9 mouse cellular contexts compared by ENCODE assay signal in the genomic region with DNA sequence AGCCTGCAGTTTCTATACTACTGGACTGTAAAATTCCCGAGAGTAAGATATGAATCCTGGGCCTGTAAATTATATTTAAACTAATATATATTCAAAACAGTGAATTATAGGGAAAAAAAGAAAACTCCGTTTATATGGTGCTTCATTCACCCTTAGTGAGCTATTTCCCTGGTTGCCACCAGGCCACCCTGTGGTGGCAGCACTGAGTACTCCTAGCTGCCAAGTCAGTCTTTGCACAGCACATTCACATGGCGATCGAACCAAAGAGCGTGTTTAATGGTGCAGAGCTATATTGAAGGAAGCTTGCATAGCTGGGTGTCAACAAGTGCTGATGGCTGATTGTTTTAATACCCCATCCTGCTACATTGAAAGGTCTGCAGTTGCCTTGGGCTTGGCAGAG. TPM values are rescaled to one million over a fixed set of nuclear protein-coding genes. Genes with fewer than 3 reads are reported as not detected.
A peak's percentile ranks its signal among the peaks of the same experiment; 100 is the strongest.
DNase-seq lines count a peak whose midpoint lies in the region; ATAC-seq and TF ChIP-seq lines count a peak whose summit lies in the region.
"Had no signal": no experiment of that assay in that cellular context is flagged by ENCODE, and none has a peak within 500 bp of the region (broad histone marks: within the 10 kb centered on the region; RNA-seq: fewer than 3 reads in every experiment).

No protein-coding gene starts in this region.

- DNase-seq in right cerebral cortex, postnatal 10 days (ENCODE audit: low spot score in 2 of 2) = peak; percentile 36 to 42
- DNase-seq in right cerebral cortex, postnatal 25 days = no peak
- DNase-seq in ZHBTc4 (ENCODE audit: low read depth, low spot score) = peak; percentile 55
- DNase-seq in stomach, postnatal 0 days (ENCODE audit: low spot score) = no peak
- DNase-seq: heart, adult 11 months; liver, embryonic 13.5 days had no signal

- no peak overlapping the region for H3K27ac ChIP-seq in intestine, postnatal 0 days (ENCODE audit: low read depth, low read length)
- no peak overlapping the region for H3K27ac ChIP-seq in intestine, embryonic 16.5 days (ENCODE audit: low read length)
- no peak overlapping the region for H3K27ac ChIP-seq in stomach, postnatal 0 days (replicated peaks)
- no peak overlapping the region for H3K27ac ChIP-seq in heart, embryonic 12.5 days (ENCODE audit: poor library complexity, severe bottlenecking)
- H3K27ac ChIP-seq: liver, embryonic 13.5 days had no signal

- peak; percentile 62 for TF ChIP-seq CTCF in intestine, postnatal 0 days (IDR thresholded peaks at IDR 0.05; ENCODE audit: low read depth)
- peak; percentile 59 for TF ChIP-seq CTCF in stomach, postnatal 0 days (IDR thresholded peaks at IDR 0.05; ENCODE audit: low read depth)

- ATAC-seq in intestine, postnatal 0 days = no peak
- ATAC-seq in intestine, embryonic 16.5 days = no peak
- no peak for ATAC-seq in stomach, postnatal 0 days (ENCODE audit: low FRiP score, low TSS enrichment)
- no peak for ATAC-seq in heart, embryonic 12.5 days (ENCODE audit: insufficient number of reproducible peaks, low FRiP score)

- H3K4me1 ChIP-seq in intestine, postnatal 0 days (replicated peaks; ENCODE audit: control insufficient read depth, insufficient read depth, low read length) = no peaks in the 10 kb centered on the region
- peaks cover 10% of the 10 kb centered on the region for H3K4me1 ChIP-seq in intestine, embryonic 16.5 days (ENCODE audit: control insufficient read depth, insufficient read depth, low read length)
- H3K4me1 ChIP-seq in stomach, postnatal 0 days (replicated peaks; ENCODE audit: control insufficient read depth, insufficient read depth) = 0 out of 2 replicates have a peak, but pooled peaks cover 3% of the 10 kb centered on the region
- H3K4me1 ChIP-seq in heart, embryonic 12.5 days (replicated peaks) = peaks cover 27% of the 10 kb centered on the region
- H3K4me1 ChIP-seq: liver, embryonic 13.5 days had no signal

- 70% methylated on average over 5 of the region's 5 CpGs for WGBS in intestine, postnatal 0 days
- 74% methylated on average over 5 of the region's 5 CpGs for WGBS in intestine, embryonic 16.5 days
- 71% methylated on average over 5 of the region's 5 CpGs for WGBS in stomach, postnatal 0 days
- WGBS in heart, embryonic 12.5 days = 69% methylated on average over 5 of the region's 5 CpGs

- peaks cover 45% of the 10 kb centered on the region for H3K27me3 ChIP-seq in intestine, postnatal 0 days (replicated peaks; ENCODE audit: control insufficient read depth, insufficient read depth, low read length)
- peaks cover 44% of the 10 kb centered on the region for H3K27me3 ChIP-seq in intestine, embryonic 16.5 days (replicated peaks; ENCODE audit: control insufficient read depth, insufficient read depth, low read length)
- H3K27me3 ChIP-seq in stomach, postnatal 0 days (ENCODE audit: control insufficient read depth, insufficient read depth, low read length) = peaks cover 5% of the 10 kb centered on the region; the same call in 1 of the 2 replicates
- peaks cover 52% of the 10 kb centered on the region for H3K27me3 ChIP-seq in heart, embryonic 12.5 days (replicated peaks)

- no peak overlapping the region for H3K4me2 ChIP-seq in intestine, postnatal 0 days (replicated peaks; ENCODE audit: low read depth)
- H3K4me2 ChIP-seq in intestine, embryonic 16.5 days (ENCODE audit: low read depth, low read length) = no peak overlapping the region
- H3K4me2 ChIP-seq in stomach, postnatal 0 days (replicated peaks; ENCODE audit: low read depth) = no peak overlapping the region
- no peak overlapping the region for H3K4me2 ChIP-seq in heart, embryonic 12.5 days
- H3K4me2 ChIP-seq: liver, embryonic 13.5 days had no signal

- TF ChIP-seq EP300 in stomach, postnatal 0 days (optimal IDR thresholded peaks at IDR 0.05) = no peak

- no peak overlapping the region for H3K4me3 ChIP-seq in intestine, postnatal 0 days (ENCODE audit: low read depth, low read length)
- H3K4me3 ChIP-seq in intestine, embryonic 16.5 days (ENCODE audit: low read length) = no peak overlapping the region
- H3K4me3 ChIP-seq in stomach, postnatal 0 days (ENCODE audit: low read depth, low read length) = no peak overlapping the region
- no peak overlapping the region for H3K4me3 ChIP-seq in heart, embryonic 12.5 days
- H3K4me3 ChIP-seq: liver, embryonic 13.5 days had no signal

- H3K9ac ChIP-seq in intestine, postnatal 0 days (ENCODE audit: low read depth, low read length) = no peak overlapping the region
- H3K9ac ChIP-seq in intestine, embryonic 16.5 days (ENCODE audit: low read depth, low read length) = no peak overlapping the region
- H3K9ac ChIP-seq in stomach, postnatal 0 days (ENCODE audit: low read length) = no peak overlapping the region
- H3K9ac ChIP-seq in heart, embryonic 12.5 days = no peak overlapping the region
- H3K9ac ChIP-seq: liver, embryonic 13.5 days had no signal

- H3K36me3 ChIP-seq in intestine, postnatal 0 days (ENCODE audit: control insufficient read depth, insufficient read depth) = no peaks in the 10 kb centered on the region
- no peaks in the 10 kb centered on the region for H3K36me3 ChIP-seq in intestine, embryonic 16.5 days (ENCODE audit: control insufficient read depth, insufficient read depth, low read length)
- no peaks in the 10 kb centered on the region for H3K36me3 ChIP-seq in stomach, postnatal 0 days (ENCODE audit: control insufficient read depth, insufficient read depth, low read length)
- no peaks in the 10 kb centered on the region for H3K36me3 ChIP-seq in heart, embryonic 12.5 days
- H3K36me3 ChIP-seq: liver, embryonic 13.5 days had no signal

- H3K9me3 ChIP-seq in intestine, postnatal 0 days (ENCODE audit: control insufficient read depth) = no peaks in the 10 kb centered on the region
- H3K9me3 ChIP-seq in intestine, embryonic 16.5 days (ENCODE audit: control insufficient read depth, low read length) = no peaks in the 10 kb centered on the region; the same call in 1 of the 2 replicates
- H3K9me3 ChIP-seq in stomach, postnatal 0 days (ENCODE audit: control insufficient read depth, low read length) = no peaks in the 10 kb centered on the region
- H3K9me3 ChIP-seq in heart, embryonic 12.5 days (replicated peaks) = peaks cover 10% of the 10 kb centered on the region; the same call in 1 of the 2 replicates

RNA-seq across cellular contexts. Expression of a gene that starts 3.4 kb away (rescaled TPM):
- not detected in 2 replicates for polyA plus RNA-seq in intestine, postnatal 0 days (2015; fragmentation: Nextera tagmentation; extraction: Ambion mirVana)
- polyA plus RNA-seq in intestine, embryonic 16.5 days (2015; fragmentation: Nextera tagmentation; extraction: Ambion mirVana) = not detected in 2 replicates
- polyA plus RNA-seq in stomach, postnatal 0 days (2015; fragmentation: Nextera tagmentation; extraction: Ambion mirVana) = 0.06 TPM in 1 of 2 replicates, not detected in the other
- 0.10 TPM in 1 of 2 replicates, not detected in the other for polyA plus RNA-seq in heart, embryonic 12.5 days (2016; fragmentation: Nextera tagmentation; extraction: Ambion mirVana)
- polyA plus RNA-seq: liver, embryonic 13.5 days had no signal

RNA-seq across cellular contexts. Expression of a gene that starts 5.7 kb away (rescaled TPM):
- polyA plus RNA-seq in intestine, postnatal 0 days (2015; fragmentation: Nextera tagmentation; extraction: Ambion mirVana) = 0.08 and 0.18 TPM in 2 replicates
- 0.43 and 0.45 TPM in 2 replicates for polyA plus RNA-seq in intestine, embryonic 16.5 days (2015; fragmentation: Nextera tagmentation; extraction: Ambion mirVana)
- 0.30 and 0.31 TPM in 2 replicates for polyA plus RNA-seq in stomach, postnatal 0 days (2015; fragmentation: Nextera tagmentation; extraction: Ambion mirVana)
- 0.30 and 0.47 TPM in 2 replicates for polyA plus RNA-seq in heart, embryonic 12.5 days (2016; fragmentation: Nextera tagmentation; extraction: Ambion mirVana)

RNA-seq across cellular contexts. Expression of a gene that starts 19.5 kb away (rescaled TPM):
- 3.4 and 3.5 TPM in 2 replicates for polyA plus RNA-seq in intestine, postnatal 0 days (2015; fragmentation: Nextera tagmentation; extraction: Ambion mirVana)
- 11.1 and 11.6 TPM in 2 replicates for polyA plus RNA-seq in intestine, embryonic 16.5 days (2015; fragmentation: Nextera tagmentation; extraction: Ambion mirVana)
- polyA plus RNA-seq in stomach, postnatal 0 days (2015; fragmentation: Nextera tagmentation; extraction: Ambion mirVana) = 4.9 and 5.4 TPM in 2 replicates
- polyA plus RNA-seq in heart, embryonic 12.5 days (2016; fragmentation: Nextera tagmentation; extraction: Ambion mirVana) = 18.3 and 21.0 TPM in 2 replicates

RNA-seq across cellular contexts. Expression of a gene that starts 40.4 kb away (rescaled TPM):
- polyA plus RNA-seq in intestine, postnatal 0 days (2015; fragmentation: Nextera tagmentation; extraction: Ambion mirVana) = 1.1 and 1.2 TPM in 2 replicates
- 3.0 and 4.9 TPM in 2 replicates for polyA plus RNA-seq in intestine, embryonic 16.5 days (2015; fragmentation: Nextera tagmentation; extraction: Ambion mirVana)
- 1.6 and 1.9 TPM in 2 replicates for polyA plus RNA-seq in stomach, postnatal 0 days (2015; fragmentation: Nextera tagmentation; extraction: Ambion mirVana)
- polyA plus RNA-seq in heart, embryonic 12.5 days (2016; fragmentation: Nextera tagmentation; extraction: Ambion mirVana) = 2.8 and 2.9 TPM in 2 replicates

Comparison
In these comparisons a context has a peak if more than half of its experiments do, and no peak if none do; other contexts are left out.
1. DNase-seq: peak in right cerebral cortex, postnatal 10 days (2 of 2) and ZHBTc4 (single experiment); none in right cerebral cortex, postnatal 25 days (single experiment) and stomach, postnatal 0 days (single experiment).